Mouse (Mus musculus): ENCODE data around the gene Svs1. TPM values are rescaled to one million over a fixed set of nuclear protein-coding genes. Genes with fewer than 3 reads are reported as not detected.

The Svs1 gene
- polyA plus RNA-seq, 1 experiment: not detected

GRCm38 (mm10) chr6:49032783-49033182 lies 46.1 kb downstream of the Svs1 start:
- TF ChIP-seq GATA1 (IDR thresholded peaks at IDR 0.05; ENCODE audit: low read length): no peak

DNA sequence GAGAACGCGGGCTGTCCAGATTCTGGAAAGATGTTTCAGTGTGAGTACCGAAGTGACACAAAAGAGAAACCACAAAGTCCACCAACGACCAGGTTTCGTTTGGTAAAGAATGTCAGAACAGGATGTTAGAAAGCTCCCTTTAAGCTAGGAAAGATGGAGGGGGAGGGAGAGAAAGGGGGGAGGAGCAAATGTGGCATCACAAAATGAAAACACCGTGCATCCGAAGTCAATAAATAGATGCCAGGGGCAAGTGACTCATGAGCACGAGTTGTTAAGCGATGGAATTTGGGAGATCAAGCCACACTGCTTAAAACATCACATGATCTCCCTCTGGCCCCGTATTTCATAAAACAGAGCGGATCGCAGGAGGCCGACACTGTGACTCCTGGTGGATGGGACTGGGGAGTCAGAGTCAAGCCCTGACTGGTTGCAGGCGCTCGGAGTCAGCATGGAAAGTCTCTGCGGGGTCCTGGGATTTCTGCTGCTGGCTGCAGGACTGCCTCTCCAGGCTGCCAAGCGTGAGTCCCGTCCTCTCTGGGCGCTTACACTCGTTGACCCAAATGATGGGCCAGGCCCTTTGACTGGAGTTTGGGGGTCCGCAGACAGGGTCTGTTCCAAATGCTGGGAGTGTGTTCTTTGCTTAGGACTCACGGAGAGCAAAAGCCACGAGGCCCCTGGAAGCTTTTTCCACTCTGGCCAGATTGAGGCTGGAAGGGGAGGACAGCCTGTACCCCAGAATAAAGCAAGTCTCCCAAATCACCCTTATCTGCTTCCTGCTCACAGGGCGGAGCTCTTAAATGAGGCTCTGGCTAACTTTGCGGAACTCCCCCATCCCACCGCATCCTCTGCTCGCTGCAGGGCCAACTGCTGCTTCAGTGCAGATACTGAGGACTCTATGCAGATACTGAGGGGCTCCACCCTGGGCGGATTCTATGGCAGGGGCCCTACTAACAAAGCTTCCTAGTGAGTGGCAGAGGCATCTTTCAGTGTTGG lies 49.9 kb downstream of the Svs1 start, which contains the start of gene Gpnmb:
Gpnmb (plus strand) TSS at position 272 of the 993 bp plus-strand sequence.
- no peak for TF ChIP-seq GATA1 (IDR thresholded peaks at IDR 0.05; ENCODE audit: low read length)

GRCm38 (mm10) chr6:49037268-49037662 lies 50.6 kb downstream of the Svs1 start:
- TF ChIP-seq GATA1 (IDR thresholded peaks at IDR 0.05; ENCODE audit: low read length): no peak

DNA sequence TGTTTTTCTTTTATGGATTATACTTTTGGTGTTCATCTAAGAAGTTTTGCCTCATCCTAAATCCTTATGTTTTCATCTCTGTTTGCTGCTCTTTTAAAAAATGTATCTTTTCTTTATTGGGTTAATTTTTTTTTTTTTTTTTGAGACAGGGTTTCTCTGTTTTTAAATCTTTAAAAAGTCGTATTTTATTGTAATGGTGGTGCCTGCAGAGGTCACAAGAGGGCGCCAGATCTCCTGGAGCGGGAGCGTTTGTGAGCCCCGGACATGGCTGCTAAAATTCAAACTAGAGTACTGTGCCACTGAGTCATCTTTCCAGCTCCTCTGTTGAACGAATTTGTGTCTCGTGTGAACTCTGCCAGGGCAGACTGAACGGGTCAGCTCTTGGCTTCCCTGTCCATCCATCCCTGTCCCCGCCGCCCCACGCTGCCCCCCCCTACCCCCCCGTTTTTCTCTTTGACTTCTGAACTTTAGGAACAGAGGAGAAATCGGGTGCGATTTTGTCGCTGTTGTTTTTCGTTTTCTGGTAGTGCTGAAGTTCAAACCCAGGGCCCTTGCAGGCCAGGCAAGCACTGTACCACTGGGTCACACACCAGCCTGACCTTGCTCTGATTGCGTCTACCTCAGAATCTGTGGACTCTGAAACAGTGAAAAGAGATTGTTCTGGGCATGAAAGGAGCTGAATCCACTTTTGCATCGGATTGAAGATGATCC lies 53.0 kb downstream of the Svs1 start:
- TF ChIP-seq GATA1 (IDR thresholded peaks at IDR 0.05; ENCODE audit: low read length): no peak

Other genes with a start within 250 kb of the Svs1 start
- not detected in 2 replicates for gene Gimap1, start 247.8 kb upstream of the Svs1 start, polyA plus RNA-seq (2012)
- not detected in 2 replicates for gene Gimap5, start 240.7 kb upstream of the Svs1 start, polyA plus RNA-seq (2012)
- gene Gimap3, start 216.0 kb upstream of the Svs1 start, polyA plus RNA-seq (2012): not detected in 2 replicates
- 0.55 TPM in 1 of 2 replicates, not detected in the other for gene Tmem176a, start 145.9 kb upstream of the Svs1 start, polyA plus RNA-seq (2012)
- gene Tmem176b, start 145.4 kb upstream of the Svs1 start, polyA plus RNA-seq (2012): 0.08 TPM in 1 of 2 replicates, not detected in the other
- not detected in 2 replicates for gene Aoc1, start 114.0 kb upstream of the Svs1 start, polyA plus RNA-seq (2012)
- gene 1600015I10Rik, start 57.0 kb upstream of the Svs1 start, polyA plus RNA-seq (2012): not detected in 2 replicates
- not detected in 2 replicates for gene Doxl2, start 11.9 kb upstream of the Svs1 start, polyA plus RNA-seq (2012)
- not detected in 2 replicates for gene Gpnmb, start 49.7 kb downstream of the Svs1 start, polyA plus RNA-seq (2012)
- 51.6 and 66.7 TPM in 2 replicates for gene Malsu1, start 86.9 kb downstream of the Svs1 start, polyA plus RNA-seq (2012)
- gene Igf2bp3, start 228.1 kb downstream of the Svs1 start, polyA plus RNA-seq (2012): 21.0 and 30.8 TPM in 2 replicates

Measured in G1E-ER4 (cell line).